Mouse (Mus musculus) lung, adult 2 months (tissue): ENCODE measurements around the gene Btbd9.

Experiments used
- CTCF ChIP-seq: fragments of 200-500 bp; IDR thresholded peaks from 2 replicates; pipeline ENCODE4 v1.5.1; 2011; ENCODE audit warnings: mild to moderate bottlenecking, low read length, control low read depth; ENCODE audit not compliant: insufficient read depth
- POLR2A ChIP-seq: fragments of 200-500 bp; IDR thresholded peaks from 2 replicates; pipeline ENCODE4 v1.6.1; 2011; ENCODE audit warnings: low read depth, mild to moderate bottlenecking, control low read depth, low read length, borderline replicate concordance; ENCODE audit errors: extremely low read depth

DNA sequence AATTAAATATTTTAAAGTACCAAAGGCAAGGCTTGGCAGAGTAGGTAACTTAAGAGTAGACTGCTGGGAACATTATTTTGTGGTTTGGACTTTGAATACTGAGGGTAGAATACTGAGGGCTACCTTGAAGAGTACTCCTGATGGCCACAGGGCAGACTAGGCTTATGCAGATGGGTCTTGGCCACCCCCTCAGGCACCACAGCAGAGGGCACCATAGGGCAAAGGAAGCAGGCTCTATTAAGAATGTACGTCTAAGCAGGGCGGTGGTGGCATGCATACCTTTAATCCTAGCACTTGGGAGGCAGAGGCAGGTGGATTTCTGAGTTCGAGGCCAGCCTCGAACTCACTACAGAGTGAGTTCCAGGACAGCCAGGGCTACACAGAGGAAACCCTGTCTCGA is 237.0 kb downstream of the Btbd9 start:
- TF ChIP-seq POLR2A (no peak), CTCF (no peak)
